Mouse (Mus musculus): Measurements from ENCODE around the gene Nckap1l. TPM values are rescaled to one million over a fixed set of nuclear protein-coding genes. Genes with fewer than 3 reads are reported as not detected.

Gene Nckap1l
- total RNA-seq, 4 experiments from 2014 or later = 7.4 to 29.6 (median 17.0) TPM

DNA sequence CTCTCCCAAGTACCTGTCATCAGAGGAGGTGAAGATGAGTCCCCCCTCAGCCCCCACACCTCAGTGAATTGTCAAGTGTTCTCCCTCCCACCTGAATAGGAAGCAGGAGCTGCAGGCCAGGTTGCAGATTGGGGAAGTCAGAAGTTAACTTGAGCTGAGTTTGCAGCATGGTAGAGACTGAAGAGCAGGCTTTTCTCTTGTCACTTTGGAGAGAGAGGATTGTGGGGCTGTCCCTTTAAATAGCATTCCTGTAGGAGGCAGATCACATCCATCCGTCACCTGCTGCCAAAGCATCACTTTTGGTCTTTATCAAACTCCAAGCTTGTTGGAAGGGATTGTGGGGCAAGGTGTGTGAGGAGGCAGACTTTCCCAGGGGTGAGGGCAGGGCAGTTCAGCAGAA lies 47.1 kb downstream of the Nckap1l start:
- no peak for DNase-seq (ENCODE audit: low spot score in 2 of 2)

DNA sequence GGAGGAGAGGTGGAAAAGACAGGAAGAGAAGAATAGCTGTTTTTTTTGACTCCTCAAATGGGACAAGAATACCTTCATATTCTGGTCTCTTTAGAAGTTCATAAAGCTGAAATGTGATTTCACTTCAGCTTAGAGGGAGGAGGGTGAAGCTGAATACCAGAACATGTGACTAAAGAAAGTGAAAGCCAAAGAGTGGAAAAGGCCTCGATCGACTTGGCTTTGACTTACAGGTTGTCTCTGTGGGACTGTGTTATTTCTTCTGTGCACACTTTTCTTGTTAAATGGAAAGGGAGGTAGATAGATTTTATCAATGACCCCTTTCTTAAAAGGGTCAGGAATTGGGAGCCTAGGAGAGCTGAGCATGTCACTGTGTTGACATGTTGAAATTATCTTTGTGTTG lies 47.6 kb downstream of the Nckap1l start:
- no peak for DNase-seq (ENCODE audit: low spot score in 2 of 2)

DNA sequence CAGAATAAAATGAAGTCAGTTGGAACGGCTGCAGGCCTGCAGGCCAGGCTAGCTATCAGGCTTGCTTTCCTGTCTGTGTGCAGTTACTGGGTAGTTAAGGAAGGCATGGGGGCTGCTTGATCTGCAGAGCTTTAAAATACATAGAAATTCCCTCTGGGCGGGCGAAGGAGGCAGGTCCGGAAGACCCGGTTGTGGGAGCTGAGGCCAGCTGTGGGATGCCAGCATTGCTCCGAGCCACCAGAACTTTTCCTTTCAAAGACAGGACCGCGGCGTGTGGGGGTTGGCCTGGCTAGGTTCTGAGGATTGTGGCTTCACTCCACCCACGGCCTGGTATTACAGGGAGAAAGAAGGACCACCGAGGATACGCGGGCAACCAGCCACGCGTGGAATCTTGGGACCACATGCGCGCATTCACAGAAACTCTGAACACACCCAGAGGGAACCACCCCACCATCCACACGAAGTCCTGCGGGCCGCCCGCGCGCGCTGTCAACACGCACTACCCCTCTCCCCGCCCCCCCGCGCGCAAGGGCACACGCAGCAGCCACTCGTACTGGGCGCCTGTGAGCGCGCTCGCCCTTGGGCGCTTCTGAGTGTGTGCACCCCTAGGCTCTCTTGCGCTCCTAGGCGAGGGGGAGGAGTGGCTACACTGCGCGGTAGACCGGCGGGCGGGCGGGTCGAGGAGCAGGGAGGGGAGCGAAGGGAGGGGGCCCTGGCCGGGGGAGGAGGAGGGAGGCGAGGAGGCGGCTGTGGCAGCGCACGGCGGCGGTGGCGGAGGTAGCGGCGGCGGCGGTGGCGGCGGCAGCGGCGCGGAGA lies 49.0 kb downstream of the Nckap1l start, which contains the start of gene Pde1b:
Gene Pde1b (plus strand): TSS at position 600 of the 816 bp plus-strand sequence.
- peak in 1 of 2 experiments; percentile 48 for DNase-seq (ENCODE audit: low spot score in 2 of 2)

DNA sequence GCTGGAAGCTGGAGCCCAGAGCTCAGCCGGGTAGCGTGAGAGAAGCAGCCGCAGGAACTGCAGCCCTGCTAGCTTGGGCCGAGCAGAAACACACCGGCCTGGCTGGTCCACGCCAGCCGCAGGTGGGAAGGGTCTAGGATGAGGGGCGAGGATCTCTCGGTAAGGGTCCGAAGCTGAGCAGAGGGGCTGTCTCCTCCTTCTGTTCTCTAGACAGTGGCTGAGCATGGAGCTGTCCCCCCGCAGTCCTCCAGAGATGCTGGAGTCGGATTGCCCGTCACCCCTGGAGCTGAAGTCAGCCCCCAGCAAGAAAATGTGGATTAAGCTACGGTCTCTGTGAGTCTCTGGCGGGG lies 49.6 kb downstream of the Nckap1l start:
- DNase-seq (ENCODE audit: low spot score in 2 of 2) = no peak

DNA sequence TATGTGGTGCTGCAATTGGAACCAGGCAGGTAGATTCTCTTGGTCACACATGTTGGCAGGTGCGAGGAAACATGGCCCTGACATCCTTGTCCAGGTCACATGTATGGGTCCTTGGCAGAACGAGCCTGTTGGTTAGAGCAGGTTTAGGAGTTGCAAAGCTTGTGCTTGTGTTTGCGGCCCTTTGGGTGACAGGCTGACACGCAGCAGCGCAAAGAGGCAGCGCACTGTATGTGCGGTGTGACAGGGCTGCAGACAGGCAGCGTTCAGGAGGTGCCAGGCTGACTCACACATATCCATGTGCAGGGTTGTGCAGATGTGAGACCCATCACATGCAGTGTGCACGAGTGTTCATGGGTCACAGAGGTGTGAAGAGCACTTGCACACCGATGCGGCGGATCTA lies 50.1 kb downstream of the Nckap1l start:
- no peak for DNase-seq (ENCODE audit: low spot score in 2 of 2)

DNA sequence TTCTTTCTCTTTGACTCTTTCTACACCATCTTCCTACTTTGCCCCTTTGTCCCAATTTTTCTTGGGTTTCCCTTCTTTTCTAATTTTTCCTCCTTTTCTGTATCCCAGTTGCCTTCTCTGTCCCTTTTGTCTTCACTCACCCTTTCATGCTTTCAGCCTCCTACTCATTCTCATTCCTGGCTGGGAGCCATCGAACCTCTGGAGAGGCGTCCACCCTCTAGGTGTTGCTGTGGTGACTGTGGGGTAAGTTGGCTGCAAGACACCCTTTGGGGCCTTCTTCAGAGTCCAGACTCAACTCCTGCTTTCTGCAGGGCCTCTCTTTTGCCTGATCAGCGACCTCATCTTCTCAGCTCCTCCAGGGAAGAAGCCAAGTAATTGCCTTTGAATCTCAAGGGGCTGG lies 55.7 kb downstream of the Nckap1l start:
- DNase-seq (ENCODE audit: low spot score in 2 of 2) = no peak

DNA sequence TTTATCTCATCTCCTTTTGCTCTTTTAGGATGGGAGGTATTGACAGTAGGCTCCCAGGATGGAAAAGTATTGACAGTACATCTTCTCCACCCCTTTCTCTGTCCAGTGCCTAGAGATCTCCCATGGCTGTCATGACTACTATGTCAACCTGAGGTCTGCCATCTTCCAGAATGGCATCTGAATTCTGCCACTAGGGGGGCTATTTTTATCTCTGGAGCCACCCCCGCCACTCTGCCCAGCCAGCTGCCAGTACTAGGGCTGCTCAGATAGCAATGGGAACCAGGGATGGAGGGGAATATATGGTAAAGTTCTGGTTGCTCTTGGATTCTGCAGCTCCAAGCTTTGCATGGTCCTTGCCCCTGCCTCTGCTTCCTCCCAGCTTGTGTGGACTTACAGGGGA lies 58.1 kb downstream of the Nckap1l start:
- no peak for DNase-seq (ENCODE audit: low spot score in 2 of 2)

DNA sequence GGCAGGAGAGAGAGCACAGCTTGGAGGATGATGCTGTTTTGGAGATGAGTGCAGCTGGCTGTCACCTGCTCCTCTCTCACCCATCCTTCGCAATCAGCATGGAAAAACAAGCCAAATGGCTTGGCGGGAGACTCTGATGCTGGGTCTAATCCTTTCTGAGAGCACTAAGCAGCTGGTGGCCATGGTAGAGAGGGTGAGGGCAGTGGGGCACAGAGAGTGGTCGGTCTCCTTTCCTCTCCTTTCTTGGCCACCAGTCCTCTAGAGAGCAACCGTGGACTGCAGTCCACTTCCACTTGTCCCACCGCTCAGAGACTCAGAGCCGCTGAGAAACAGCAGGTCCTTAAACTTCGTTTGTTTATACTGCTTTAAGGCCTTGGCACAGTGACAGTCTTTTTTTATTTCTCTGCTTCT lies 60.0 kb downstream of the Nckap1l start:
- DNase-seq (ENCODE audit: low spot score in 2 of 2) = no peak

DNA sequence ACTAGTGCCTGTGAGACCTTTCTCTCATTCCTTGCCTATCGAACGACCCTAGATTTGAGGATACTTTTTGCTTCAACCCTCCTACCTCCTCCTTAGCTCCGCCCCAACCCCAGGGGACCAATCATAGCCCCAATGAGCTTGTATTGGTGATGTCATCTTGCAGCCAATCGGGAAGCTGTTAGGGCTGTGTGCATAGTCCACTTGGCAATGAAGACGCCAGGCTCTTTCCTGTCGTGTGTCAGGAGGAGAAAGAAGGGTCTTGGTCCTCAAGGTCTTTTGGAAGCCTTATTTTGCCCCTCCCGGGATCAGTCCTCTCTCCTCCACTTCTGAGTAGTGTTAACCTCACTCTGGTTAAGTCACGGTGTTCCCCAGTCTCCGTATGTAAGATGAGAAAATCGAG lies 60.5 kb downstream of the Nckap1l start:
- DNase-seq (ENCODE audit: low spot score in 2 of 2) = peak; percentile 68 to 77

DNA sequence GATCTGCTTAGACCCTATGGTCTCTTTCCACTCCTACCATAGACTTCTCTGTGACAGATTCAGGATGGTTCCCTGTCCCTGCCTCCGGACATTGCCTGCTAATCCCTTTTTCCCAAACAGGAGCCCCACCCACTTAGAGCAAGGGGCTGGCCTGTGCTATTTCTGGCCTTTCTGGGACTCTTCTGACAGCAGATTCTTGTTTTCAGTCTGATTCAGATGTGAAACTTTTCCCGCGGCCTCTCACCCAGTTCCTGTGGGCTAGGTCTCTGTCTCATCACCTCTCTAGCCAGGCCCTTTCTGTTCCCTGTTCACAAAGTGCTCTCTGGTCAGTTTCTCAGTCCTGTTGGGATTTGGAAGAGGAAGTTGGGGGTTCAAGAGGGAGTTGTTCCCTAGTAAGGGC lies 61.3 kb downstream of the Nckap1l start:
- no peak for DNase-seq (ENCODE audit: low spot score in 2 of 2)

DNA sequence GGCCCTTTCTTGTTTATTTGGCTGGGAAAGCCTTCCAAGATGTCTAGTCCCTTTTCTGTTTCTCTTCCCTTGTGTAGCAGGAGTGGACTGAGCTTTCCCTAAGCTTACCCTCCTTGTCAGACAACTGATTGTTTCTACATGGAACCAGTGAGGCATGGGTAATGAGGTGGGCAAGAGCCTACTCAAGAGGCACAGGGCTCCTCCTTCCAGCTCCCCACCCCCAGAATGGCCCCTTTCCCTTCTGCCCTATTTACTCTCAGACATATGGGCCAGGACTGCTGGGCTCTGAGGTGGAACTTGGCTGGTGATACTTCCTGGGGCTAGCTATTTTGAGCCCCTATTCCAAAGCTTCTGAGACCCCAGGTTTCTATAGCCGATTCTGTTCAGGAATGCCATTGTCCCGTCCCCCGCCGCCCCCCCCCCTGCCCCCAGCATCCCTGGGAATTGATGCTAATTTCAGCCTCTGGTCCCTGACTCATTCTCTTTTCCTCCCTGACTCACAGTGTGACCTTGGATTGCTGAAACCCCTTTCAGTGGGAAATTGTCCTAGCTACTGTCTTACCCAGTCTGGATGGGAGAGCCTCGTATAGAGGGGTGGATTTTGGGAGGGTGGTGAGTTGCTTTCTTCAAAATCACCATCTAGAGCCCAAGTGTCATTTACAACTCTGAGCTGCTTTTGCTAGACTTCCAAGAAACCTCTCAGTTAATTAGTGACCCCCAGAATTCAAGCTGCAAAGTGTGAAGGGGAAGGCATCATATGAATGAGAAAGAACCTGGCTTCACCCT lies 65.2 kb downstream of the Nckap1l start:
- DNase-seq (ENCODE audit: low spot score in 2 of 2) = no peak

DNA sequence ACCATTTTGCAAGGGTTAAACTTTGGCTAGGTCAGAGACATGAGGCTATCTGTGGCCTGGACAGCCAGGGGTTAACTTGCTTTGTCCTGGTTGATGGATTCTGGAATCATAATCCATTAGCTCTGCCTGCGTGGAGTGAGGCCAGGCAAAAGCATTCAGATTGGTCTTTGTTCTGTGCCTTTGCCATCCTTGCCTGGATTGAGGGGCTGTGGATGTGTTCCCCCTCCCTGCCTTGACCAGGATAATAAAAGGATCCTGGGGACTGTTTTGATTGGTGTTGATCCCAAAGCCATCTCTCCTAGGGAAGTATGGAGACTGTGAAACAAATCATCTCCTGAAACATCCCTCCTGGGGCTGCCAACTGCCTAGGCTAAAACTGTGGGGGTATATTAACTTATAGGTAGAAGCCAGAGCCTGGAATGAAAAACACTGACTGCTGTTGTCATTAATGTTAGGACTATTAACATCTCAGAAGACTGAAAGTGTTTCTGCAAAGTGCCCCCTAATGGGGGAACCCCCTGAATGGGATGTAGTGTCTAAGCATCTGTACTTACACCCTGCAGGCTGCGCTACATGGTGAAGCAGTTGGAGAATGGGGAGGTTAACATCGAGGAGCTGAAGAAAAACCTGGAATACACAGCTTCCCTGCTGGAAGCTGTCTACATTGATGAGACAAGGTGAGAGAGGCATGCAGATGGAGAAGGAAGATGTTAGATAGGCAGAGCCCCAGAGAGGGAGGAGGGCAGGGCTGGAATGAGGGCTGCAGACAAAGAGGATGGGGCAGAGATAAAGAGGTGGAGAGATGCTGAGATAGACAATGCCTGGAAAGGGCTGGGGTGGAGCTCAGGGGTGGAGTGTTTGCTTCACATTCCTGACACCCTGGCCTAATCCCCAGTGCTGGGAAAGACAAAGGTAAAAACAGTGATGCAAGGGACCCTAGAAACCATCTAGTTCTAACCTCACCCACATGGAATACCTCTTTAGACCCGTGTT lies 66.1 kb downstream of the Nckap1l start:
- no peak for DNase-seq (ENCODE audit: low spot score in 2 of 2)

DNA sequence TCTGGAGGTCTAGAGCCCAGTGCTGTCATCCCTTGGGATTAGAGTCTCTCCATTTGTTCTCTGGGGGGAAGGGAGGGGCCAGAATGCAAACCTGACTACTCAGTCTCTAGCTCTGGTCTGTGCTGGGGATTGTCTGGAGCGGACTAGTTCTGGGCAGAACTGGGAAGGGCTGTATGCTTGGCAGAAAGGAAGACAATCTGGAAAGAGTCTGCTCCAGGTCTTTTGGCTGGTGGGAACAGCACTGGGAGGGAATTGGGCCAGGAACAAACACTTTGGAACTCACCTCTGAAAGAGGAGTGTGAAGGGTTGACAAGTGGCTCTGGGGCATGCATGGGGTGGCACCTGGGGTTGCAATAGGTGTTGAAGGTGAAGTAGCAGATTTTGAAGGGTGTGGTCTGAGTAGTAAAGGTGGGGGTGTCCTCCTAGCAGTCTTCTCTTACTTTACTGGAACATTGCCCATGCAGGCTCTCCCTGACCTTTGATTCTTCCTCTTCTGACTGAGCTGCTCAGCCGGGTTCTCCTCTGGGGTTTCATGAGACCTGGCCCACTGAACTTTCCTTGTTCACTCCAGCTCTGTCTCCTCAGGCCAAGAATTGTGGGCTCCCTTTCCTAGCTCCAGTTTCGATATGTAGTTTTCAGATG lies 69.0 kb downstream of the Nckap1l start:
- no peak for DNase-seq (ENCODE audit: low spot score in 2 of 2)

DNA sequence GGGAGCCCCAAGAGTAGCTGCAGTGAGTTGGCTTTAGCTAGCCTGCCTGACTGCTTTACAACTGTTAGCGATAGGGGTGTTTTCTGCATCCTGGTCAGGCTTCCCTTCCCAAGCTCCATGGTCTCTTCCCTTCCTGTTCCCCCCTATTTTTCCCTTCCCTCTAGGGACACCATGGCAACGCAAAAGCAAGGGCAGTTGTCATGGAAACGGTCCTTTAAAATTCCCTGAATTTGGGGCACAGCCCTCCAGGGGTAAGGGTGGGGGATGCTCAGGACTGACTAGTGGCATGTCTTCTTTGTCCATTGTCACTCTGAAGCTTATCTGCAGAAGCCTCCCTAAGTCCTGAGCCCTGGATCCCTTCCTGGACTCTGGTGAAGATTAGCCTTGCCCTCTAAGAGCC lies 69.6 kb downstream of the Nckap1l start:
- DNase-seq (ENCODE audit: low spot score in 2 of 2) = no peak

DNA sequence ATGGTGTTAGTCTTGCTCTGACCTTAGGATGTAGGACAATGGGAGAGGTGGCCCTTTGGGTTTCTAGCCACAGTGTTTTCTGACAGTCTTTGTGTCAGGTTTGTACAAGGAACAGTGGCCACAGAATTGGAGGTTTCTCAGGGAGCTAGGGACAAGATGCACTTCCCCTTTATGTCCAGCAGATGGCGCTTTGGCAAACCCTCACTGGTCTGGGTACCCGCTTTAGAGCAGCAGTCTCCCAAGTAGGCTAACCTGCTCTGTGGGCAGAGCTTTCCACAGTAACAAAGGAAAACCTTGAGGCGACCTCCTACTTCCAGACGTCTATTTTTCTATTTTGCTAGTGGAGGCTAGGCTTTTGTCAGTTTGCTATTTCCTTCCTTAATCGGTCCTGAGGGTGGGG lies 76.8 kb downstream of the Nckap1l start:
- peak; percentile 66 to 72 for DNase-seq (ENCODE audit: low spot score in 2 of 2)

DNA sequence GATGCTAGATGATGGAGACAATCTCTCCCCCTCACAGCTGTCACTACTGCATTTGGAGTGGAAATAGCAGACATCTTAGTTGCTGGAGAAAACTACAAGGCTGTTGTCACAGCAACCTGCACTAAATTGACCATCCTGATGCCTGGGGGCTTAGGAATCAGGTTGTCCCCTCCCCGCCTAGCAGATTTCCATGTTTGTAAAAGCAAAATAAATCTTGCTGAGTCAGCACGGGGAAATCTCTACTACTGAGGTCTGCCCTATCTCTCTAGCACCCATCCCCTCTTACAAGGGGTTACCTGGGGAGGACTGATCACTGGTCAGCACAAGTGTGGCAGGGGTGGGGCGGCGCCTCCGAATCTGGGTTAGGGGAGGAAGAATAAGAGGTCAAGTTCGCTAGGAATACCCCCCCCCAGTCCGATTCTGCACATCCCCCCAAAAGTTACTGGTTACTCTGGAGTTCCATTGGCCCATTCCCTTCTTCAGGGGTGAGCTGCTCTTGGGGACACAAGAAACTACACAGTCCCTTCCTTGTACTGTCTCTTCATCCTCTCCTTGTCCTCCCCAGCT lies 80.5 kb downstream of the Nckap1l start:
- DNase-seq (ENCODE audit: low spot score in 2 of 2) = no peak

DNA sequence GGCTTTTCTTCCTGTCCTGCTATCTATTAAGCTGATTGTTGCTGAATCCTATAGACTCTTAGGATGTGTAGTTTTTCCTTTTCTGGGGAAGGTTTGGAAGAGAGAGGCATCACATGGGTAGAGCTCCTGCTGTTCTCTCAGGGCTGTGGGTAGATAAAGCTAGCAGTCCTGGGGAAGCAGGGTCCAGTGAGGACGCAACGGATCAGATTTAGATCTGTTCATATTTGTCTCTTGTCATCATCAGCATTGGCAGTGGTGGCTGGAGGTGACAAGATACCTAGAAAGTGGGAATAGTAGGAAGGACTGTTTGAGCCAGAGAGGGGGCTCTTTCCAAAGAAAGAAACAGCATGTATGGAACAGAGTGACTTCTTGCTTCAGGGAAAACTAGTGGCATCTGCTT lies 81.4 kb downstream of the Nckap1l start:
- DNase-seq (ENCODE audit: low spot score in 2 of 2) = no peak

DNA sequence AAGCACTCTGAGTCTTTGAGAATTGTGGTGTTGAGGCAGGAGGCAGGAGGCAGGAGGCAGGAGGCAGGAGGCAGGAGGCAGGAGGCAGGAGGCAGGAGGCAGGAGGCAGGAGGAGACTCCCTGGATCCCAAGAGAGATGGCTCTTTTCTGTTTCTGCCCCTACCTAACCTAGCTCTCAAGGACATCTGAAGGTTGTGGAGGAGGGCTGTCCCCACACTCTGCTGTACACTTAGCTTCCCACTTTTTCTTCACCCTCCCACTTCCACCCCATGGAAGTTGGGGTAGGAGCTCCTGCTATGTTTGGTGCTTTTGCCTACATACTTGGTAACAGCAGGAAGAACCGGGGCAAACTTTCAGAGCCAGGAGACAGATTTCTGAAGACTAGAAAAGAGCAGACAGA lies 82.2 kb downstream of the Nckap1l start:
- peak; percentile 2 to 12 for DNase-seq (ENCODE audit: low spot score in 2 of 2)

DNA sequence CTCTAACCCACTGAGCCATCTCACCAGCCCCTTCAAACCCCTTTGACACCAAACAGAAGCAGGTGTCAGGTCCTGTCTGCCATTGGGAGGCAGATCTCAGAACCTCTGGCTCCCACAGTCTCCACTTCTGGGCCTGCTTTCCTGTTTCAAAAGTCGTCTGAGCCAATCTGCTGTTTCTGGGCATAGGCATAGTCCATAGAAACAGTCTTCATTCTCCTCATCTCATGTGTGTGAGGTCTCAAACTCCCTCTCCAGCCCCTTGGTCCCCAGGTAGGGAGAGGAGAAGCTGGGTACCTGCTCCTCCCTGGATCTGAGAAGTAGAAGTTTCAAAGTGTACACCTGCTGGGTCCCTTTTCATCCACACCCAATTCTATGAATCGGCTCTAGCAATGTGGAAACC lies 82.9 kb downstream of the Nckap1l start:
- no peak for DNase-seq (ENCODE audit: low spot score in 2 of 2)

DNA sequence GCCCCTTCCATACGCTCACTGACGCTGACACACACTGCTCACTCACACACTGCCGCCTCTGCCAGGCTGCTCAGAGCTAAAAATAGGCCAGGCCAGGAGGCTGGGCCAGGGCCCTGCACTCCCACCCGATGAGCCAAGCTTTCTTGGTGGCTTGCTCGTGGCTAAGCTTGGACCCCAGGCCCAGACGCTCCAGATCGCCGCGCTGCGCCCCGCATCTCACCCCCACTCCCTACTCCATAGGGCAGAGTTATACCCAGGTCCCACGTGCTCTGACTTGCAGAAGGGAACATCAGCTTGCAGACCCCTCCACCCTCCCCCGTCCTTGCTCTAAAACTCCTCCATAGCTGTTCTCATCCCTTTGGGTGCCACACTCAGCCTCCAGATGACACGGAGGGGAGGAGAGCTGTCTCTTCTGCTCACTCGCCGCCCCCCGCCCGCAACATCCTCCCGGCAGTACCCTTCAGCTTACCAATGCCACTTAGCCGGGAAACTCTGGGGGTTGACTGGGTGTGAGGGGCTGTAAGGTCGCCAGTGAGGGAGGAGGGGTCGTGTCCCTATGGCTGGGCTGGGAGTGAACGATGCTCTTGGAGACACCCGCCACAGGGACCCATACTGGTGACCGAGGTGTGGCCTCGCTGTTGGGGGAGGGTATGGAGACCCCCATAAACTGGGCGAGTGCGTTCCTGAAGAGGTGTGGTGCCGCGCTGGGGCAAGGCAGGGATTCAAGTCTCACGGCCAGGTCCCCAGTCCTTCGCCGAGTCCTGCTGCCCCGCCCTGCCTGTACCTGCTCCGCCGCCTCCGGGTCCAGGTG lies 83.6 kb downstream of the Nckap1l start:
- peak; percentile 57 to 64 for DNase-seq (ENCODE audit: low spot score in 2 of 2)
